Mouse (Mus musculus): ENCODE data around the gene Lingo4. TPM values are rescaled to one million over a fixed set of nuclear protein-coding genes. Genes with fewer than 3 reads are reported as not detected.

Lingo4 gene
- polyA plus RNA-seq, 1 experiment from 2014 or later, result 0.06 TPM

GRCm38 (mm10) chr3:94398943-94399481 is 695 bp downstream of the Lingo4 start:
- no peak for ATAC-seq
- CTCF ChIA-PET, result interaction anchor here (1.0 to 2.1 kb wide), 4 partner anchors 11 to 31 kb away, joined by 3 to 5 read pairs (median 4); partner anchors contain the start of gene Tdrkh
- TF ChIP-seq CTCF (IDR thresholded peaks at IDR 0.05), result no peak

DNA sequence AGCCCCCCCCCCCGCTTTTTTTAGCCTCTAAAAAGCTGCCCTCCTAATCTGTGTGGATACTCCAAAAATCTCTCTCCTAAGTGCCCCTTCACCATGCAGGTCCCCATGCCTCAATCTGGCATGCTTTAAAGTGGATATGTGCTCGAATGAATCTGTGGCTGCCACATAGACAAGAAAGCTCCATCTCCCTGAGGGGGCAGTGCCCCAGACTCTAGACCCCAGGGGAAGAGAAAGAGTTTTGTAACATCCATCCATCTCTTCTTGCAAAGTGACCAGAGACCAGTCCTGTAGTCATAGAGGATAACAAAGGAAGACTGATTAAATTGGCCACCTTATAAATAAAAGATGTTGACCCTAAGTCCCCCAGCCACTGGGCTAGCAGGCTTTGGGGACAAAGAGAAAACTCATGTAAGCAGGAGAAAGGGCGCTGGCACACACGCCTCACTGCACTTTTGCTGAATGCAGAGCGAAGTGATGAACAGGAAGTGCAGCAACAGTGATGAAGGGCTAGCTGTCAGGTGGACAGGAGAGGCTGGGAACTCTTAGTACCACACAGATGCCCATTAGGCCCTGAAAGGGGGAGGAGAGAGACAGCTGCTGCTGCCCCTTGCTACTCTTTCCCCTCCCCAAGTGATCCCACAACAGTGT is 1.5 kb downstream of the Lingo4 start:
- no peak for DNase-seq (ENCODE audit: low read depth, low spot score)
- ChIA-PET POLR2A (no interaction called here), CTCF (interaction anchor here (1.0 to 1.7 kb wide), 3 partner anchors 12 to 31 kb away, joined by 3 to 5 read pairs (median 3); no protein-coding TSS in a partner anchor)
- in situ Hi-C loops (cut with MboI; ENCODE audit: low pct_unique_long_range_greater_than_20kb), result no loop called here
- no peak for ATAC-seq
- H3K27me3 ChIP-seq, result peaks cover 39% of the 10 kb centered on the region
- no peak for TF ChIP-seq CTCF (IDR thresholded peaks at IDR 0.05)

More at GRCm38 (mm10) chr3:94398943-94399481, 695 bp downstream of the Lingo4 start:
- POLR2A ChIA-PET, result no interaction called here
- H3K27me3 ChIP-seq, result peaks cover 39% of the 10 kb centered on the region
- in situ Hi-C loops (cut with MboI; ENCODE audit: low pct_unique_long_range_greater_than_20kb), result no loop called here
- no peak for DNase-seq (ENCODE audit: low read depth, low spot score)

DNA sequence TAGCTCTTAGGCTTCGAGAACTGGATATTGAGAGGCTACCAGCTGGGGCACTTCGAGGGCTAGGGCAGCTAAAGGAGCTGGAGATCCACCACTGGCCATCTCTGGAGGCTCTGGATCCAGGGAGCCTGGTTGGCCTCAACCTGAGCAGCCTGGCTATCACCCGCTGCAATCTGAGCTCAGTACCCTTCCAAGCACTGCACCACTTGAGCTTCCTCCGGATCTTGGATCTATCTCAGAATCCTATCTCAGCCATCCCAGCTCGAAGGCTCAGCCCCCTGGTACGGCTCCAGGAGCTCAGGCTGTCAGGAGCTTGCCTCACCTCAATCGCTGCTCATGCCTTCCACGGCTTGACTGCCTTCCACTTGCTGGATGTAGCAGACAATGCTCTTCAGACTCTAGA is 4.1 kb downstream of the Lingo4 start:
- TF ChIP-seq CTCF (IDR thresholded peaks at IDR 0.05), result no peak
- H3K27me3 ChIP-seq, result peaks cover 36% of the 10 kb centered on the region
- no peak for DNase-seq (ENCODE audit: low read depth, low spot score)
- no peak for ATAC-seq
- in situ Hi-C loops (cut with MboI; ENCODE audit: low pct_unique_long_range_greater_than_20kb), result no loop called here
- POLR2A ChIA-PET, result no interaction called here
- CTCF ChIA-PET, result interaction anchor here (0.9 kb wide), 1 partner anchor 18 kb away, joined by 3 read pairs; no protein-coding TSS in a partner anchor

GRCm38 (mm10) chr3:94404366-94405054 is 6.2 kb downstream of the Lingo4 start:
- in situ Hi-C loops (cut with MboI; ENCODE audit: low pct_unique_long_range_greater_than_20kb), result no loop called here
- peaks cover 25% of the 10 kb centered on the region for H3K27me3 ChIP-seq
- ATAC-seq, result no peak
- no peak for DNase-seq (ENCODE audit: low read depth, low spot score)
- CTCF ChIA-PET, result interaction anchor here (0.8 to 1.2 kb wide), 3 partner anchors 13 to 29 kb away, joined by 3 to 5 read pairs (median 3); no protein-coding TSS in a partner anchor
- POLR2A ChIA-PET, result no interaction called here
- no peak for TF ChIP-seq CTCF (IDR thresholded peaks at IDR 0.05)

GRCm38 (mm10) chr3:94405561-94405960 is 7.2 kb downstream of the Lingo4 start:
- CTCF ChIA-PET, result interaction anchor here (0.9 to 1.8 kb wide), 2 partner anchors 18 to 29 kb away, joined by 4 to 5 read pairs; no protein-coding TSS in a partner anchor
- no peak for ATAC-seq
- TF ChIP-seq CTCF (IDR thresholded peaks at IDR 0.05), result no peak
- POLR2A ChIA-PET, result no interaction called here
- in situ Hi-C loops (cut with MboI; ENCODE audit: low pct_unique_long_range_greater_than_20kb), result no loop called here
- peaks cover 16% of the 10 kb centered on the region for H3K27me3 ChIP-seq
- DNase-seq (ENCODE audit: low read depth, low spot score), result no peak

GRCm38 (mm10) chr3:94412530-94412929 is 14.2 kb downstream of the Lingo4 start:
- no peak for DNase-seq (ENCODE audit: low read depth, low spot score)
- no peak for ATAC-seq
- POLR2A ChIA-PET, result no interaction called here

DNA sequence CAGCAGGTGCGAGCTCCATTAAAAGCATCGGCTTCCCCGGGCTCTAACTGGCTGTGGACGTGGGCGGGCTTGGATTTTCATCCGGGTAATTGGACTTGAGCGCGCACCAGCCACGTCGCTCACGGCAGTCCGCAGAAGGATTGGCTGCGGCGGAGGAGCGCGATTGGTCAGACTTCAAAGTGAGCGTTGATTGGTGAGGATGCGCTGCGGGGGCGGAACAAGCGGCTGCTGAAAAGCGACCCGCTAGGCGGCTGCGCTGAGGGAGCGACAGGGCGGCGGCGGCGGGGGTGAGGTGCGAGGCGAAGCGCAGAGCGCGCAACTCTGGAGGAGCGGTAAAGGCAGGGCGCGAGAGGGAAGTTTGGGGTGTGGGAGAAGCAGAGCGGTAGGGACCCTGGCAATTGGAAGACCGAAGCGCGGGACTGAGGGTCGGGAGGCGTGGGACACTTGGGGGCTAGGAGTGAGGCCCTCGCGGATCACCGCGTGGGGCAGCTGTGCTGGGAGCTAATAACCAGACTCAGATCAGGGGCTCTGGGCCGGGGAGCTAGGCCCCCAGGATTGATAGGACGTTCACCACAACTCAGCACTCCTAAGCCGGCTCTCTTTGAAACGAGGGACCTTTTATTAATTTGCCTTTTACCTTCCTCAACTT is 14.8 kb downstream of the Lingo4 start, which contains the start of gene Tdrkh:
TSS of gene Tdrkh (plus strand) at position 243 of the 649 bp plus-strand sequence.
- in situ Hi-C loops (cut with MboI; ENCODE audit: low pct_unique_long_range_greater_than_20kb), result no loop called here
- no peak for TF ChIP-seq CTCF (IDR thresholded peaks at IDR 0.05)
- peak; percentile 95 for DNase-seq (ENCODE audit: low read depth, low spot score)

More at GRCm38 (mm10) chr3:94412530-94412929, 14.2 kb downstream of the Lingo4 start:
- CTCF ChIA-PET, result interaction anchor here (1.2 to 1.6 kb wide), 2 partner anchors 15 to 21 kb away, joined by 3 to 4 read pairs; partner anchors contain the start of gene Lingo4
- no peak for TF ChIP-seq CTCF (IDR thresholded peaks at IDR 0.05)
- H3K27me3 ChIP-seq, result peaks cover 1% of the 10 kb centered on the region
- in situ Hi-C loops (cut with MboI; ENCODE audit: low pct_unique_long_range_greater_than_20kb), result no loop called here

GRCm38 (mm10) chr3:94430980-94431379 is 32.7 kb downstream of the Lingo4 start:
- no peak for ATAC-seq
- in situ Hi-C loops (cut with MboI; ENCODE audit: low pct_unique_long_range_greater_than_20kb), result no loop called here
- POLR2A ChIA-PET, result no interaction called here
- TF ChIP-seq CTCF (IDR thresholded peaks at IDR 0.05), result no peak
- no peak for DNase-seq (ENCODE audit: low read depth, low spot score)
- CTCF ChIA-PET, result interaction anchor here (0.9 kb wide), 1 partner anchor 32 kb away, joined by 3 read pairs; no protein-coding TSS in a partner anchor
- no peaks in the 10 kb centered on the region for H3K27me3 ChIP-seq

More for the DNA sequence above, 14.8 kb downstream of the Lingo4 start, which contains the start of gene Tdrkh:
- H3K27me3 ChIP-seq, result no peaks in the 10 kb centered on the region
- CTCF ChIA-PET, result interaction anchor here (1.2 to 1.6 kb wide), 2 partner anchors 15 to 21 kb away, joined by 3 to 4 read pairs; partner anchors contain the start of gene Lingo4
- POLR2A ChIA-PET, result no interaction called here
- peak; percentile 100 for ATAC-seq

GRCm38 (mm10) chr3:94434305-94434704 is 36.0 kb downstream of the Lingo4 start:
- no peak for ATAC-seq
- in situ Hi-C loops (cut with MboI; ENCODE audit: low pct_unique_long_range_greater_than_20kb), result no loop called here
- TF ChIP-seq CTCF (IDR thresholded peaks at IDR 0.05), result no peak
- H3K27me3 ChIP-seq, result no peaks in the 10 kb centered on the region
- ChIA-PET POLR2A (interaction anchor here (1.2 kb wide), 1 partner anchor 12 kb away, joined by 3 read pairs; no protein-coding TSS in a partner anchor), CTCF (interaction anchor here (0.9 to 1.7 kb wide), 6 partner anchors 8 to 67 kb away, joined by 3 to 5 read pairs (median 4); no protein-coding TSS in a partner anchor)
- DNase-seq (ENCODE audit: low read depth, low spot score), result no peak

- DNase-seq (ENCODE audit: low read depth, low spot score), result no peak
- in situ Hi-C loops (cut with MboI; ENCODE audit: low pct_unique_long_range_greater_than_20kb), result no loop called here
- CTCF ChIA-PET, result interaction anchor here (0.8 kb wide), 1 partner anchor 15 kb away, joined by 3 read pairs; no protein-coding TSS in a partner anchor
- ATAC-seq, result no peak
- peaks cover 14% of the 10 kb centered on the region for H3K27me3 ChIP-seq
- POLR2A ChIA-PET, result no interaction called here
- no peak for TF ChIP-seq CTCF (IDR thresholded peaks at IDR 0.05)
Observed at GRCm38 (mm10) chr3:94436420-94436819, 38.1 kb downstream of the Lingo4 start.

Measured in Patski (cell line).